Mouse (Mus musculus): ENCODE data around the gene Krtap17-1. TPM values are rescaled to one million over a fixed set of nuclear protein-coding genes. Genes with fewer than 3 reads are reported as not detected.

The Krtap17-1 gene
- total and polyA plus RNA-seq, 2 experiments: not detected

GRCm38 (mm10) chr11:99948175-99948574 is 45.6 kb downstream of the Krtap17-1 start, which contains the start of gene Krtap9-5:
TSS of gene Krtap9-5 (plus strand) at chr11:99948475.
- no peaks in the 10 kb centered on the region for H3K79me2 ChIP-seq (ENCODE audit: control insufficient read depth, insufficient read depth, low read length)
- 89% methylated on average over 2 of the region's 2 CpGs for WGBS

More at GRCm38 (mm10) chr11:99948175-99948574, 45.6 kb downstream of the Krtap17-1 start, which contains the start of gene Krtap9-5:
- no peak within 1 kb of the TSS for H3K4me3 ChIP-seq (ENCODE audit: insufficient read depth, low read depth, low read length)
- H3K9ac ChIP-seq (ENCODE audit: low read depth, low read length): no peak within 1 kb of the TSS
- no peak within 1 kb of the TSS for H3K27ac ChIP-seq (replicated peaks; ENCODE audit: insufficient read depth, low read depth, low read length)
- no peaks in the 10 kb centered on the region for H3K36me3 ChIP-seq (ENCODE audit: control insufficient read depth, insufficient read depth, low read length)
- H3K4me1 ChIP-seq (ENCODE audit: control insufficient read depth, insufficient read depth, low read length): no peaks in the 10 kb centered on the region
- no peaks in the 10 kb centered on the region for H3K27me3 ChIP-seq (ENCODE audit: control insufficient read depth, insufficient read depth, low read length)
- no peak for TF ChIP-seq POLR2A (IDR thresholded peaks at IDR 0.05; ENCODE audit: extremely low read depth, insufficient read depth, low read length)
- TF ChIP-seq CTCF (IDR thresholded peaks at IDR 0.05; ENCODE audit: low read depth, low read length): no peak
- DNase-seq (ENCODE audit: extremely low read depth, low read depth, low spot score): no peak

Other genes starting within 250 kb of the Krtap17-1 start
Only the 30 nearest of the 32 such genes appear.
- gene Krtap4-8, start 213.3 kb downstream of the Krtap17-1 start, total RNA-seq (2014; rRNA removed): not detected in 2 replicates
- gene Krtap4-8, start 213.3 kb downstream of the Krtap17-1 start, polyA plus RNA-seq (2012; rRNA removed): not detected in 2 replicates
- gene Krtap4-9, start 208.8 kb downstream of the Krtap17-1 start, total RNA-seq (2014; rRNA removed): not detected in 2 replicates
- not detected in 2 replicates for gene Krtap4-9, start 208.8 kb downstream of the Krtap17-1 start, polyA plus RNA-seq (2012; rRNA removed)
- gene Gm11596, start 200.5 kb downstream of the Krtap17-1 start, total RNA-seq (2014; rRNA removed): not detected in 2 replicates
- not detected in 2 replicates for gene Gm11596, start 200.5 kb downstream of the Krtap17-1 start, polyA plus RNA-seq (2012; rRNA removed)
- gene Gm11569, start 195.1 kb downstream of the Krtap17-1 start, total RNA-seq (2014; rRNA removed): not detected in 2 replicates
- not detected in 2 replicates for gene Gm11569, start 195.1 kb downstream of the Krtap17-1 start, polyA plus RNA-seq (2012; rRNA removed)
- not detected in 2 replicates for gene Gm11554, start 189.5 kb downstream of the Krtap17-1 start, total RNA-seq (2014; rRNA removed)
- not detected in 2 replicates for gene Gm11554, start 189.5 kb downstream of the Krtap17-1 start, polyA plus RNA-seq (2012; rRNA removed)
- gene Krtap4-13, start 184.1 kb downstream of the Krtap17-1 start, total RNA-seq (2014; rRNA removed): not detected in 2 replicates
- not detected in 2 replicates for gene Krtap4-13, start 184.1 kb downstream of the Krtap17-1 start, polyA plus RNA-seq (2012; rRNA removed)
- gene Gm11564, start 178.3 kb downstream of the Krtap17-1 start, total RNA-seq (2014; rRNA removed): not detected in 2 replicates
- gene Gm11564, start 178.3 kb downstream of the Krtap17-1 start, polyA plus RNA-seq (2012; rRNA removed): not detected in 2 replicates
- gene 2300003K06Rik, start 155.9 kb downstream of the Krtap17-1 start, total RNA-seq (2014; rRNA removed): not detected in 2 replicates
- gene 2300003K06Rik, start 155.9 kb downstream of the Krtap17-1 start, polyA plus RNA-seq (2012; rRNA removed): not detected in 2 replicates
- gene Krtap4-16, start 142.4 kb downstream of the Krtap17-1 start, total RNA-seq (2014; rRNA removed): not detected in 2 replicates
- not detected in 2 replicates for gene Krtap4-16, start 142.4 kb downstream of the Krtap17-1 start, polyA plus RNA-seq (2012; rRNA removed)
- gene Gm11568, start 136.1 kb downstream of the Krtap17-1 start, total RNA-seq (2014; rRNA removed): not detected in 2 replicates
- not detected in 2 replicates for gene Gm11568, start 136.1 kb downstream of the Krtap17-1 start, polyA plus RNA-seq (2012; rRNA removed)
- not detected in 2 replicates for gene Gm11559, start 129.5 kb downstream of the Krtap17-1 start, total RNA-seq (2014; rRNA removed)
- not detected in 2 replicates for gene Gm11559, start 129.5 kb downstream of the Krtap17-1 start, polyA plus RNA-seq (2012; rRNA removed)
- gene Krtap9-1, start 120.6 kb downstream of the Krtap17-1 start, total RNA-seq (2014; rRNA removed): not detected in 2 replicates
- not detected in 2 replicates for gene Krtap9-1, start 120.6 kb downstream of the Krtap17-1 start, polyA plus RNA-seq (2012; rRNA removed)
- gene Gm11567, start 114.8 kb downstream of the Krtap17-1 start, total RNA-seq (2014; rRNA removed): 0.28 TPM in 1 of 2 replicates, not detected in the other
- gene Gm11567, start 114.8 kb downstream of the Krtap17-1 start, polyA plus RNA-seq (2012; rRNA removed): not detected in 2 replicates
- not detected in 2 replicates for gene Krtap31-1, start 86.1 kb downstream of the Krtap17-1 start, total RNA-seq (2014; rRNA removed)
- gene Krtap31-1, start 86.1 kb downstream of the Krtap17-1 start, polyA plus RNA-seq (2012; rRNA removed): not detected in 2 replicates
- not detected in 2 replicates for gene Gm11565, start 79.2 kb downstream of the Krtap17-1 start, total RNA-seq (2014; rRNA removed)
- gene Gm11565, start 79.2 kb downstream of the Krtap17-1 start, polyA plus RNA-seq (2012; rRNA removed): not detected in 2 replicates
- not detected in 2 replicates for gene Krtap31-2, start 57.7 kb downstream of the Krtap17-1 start, total RNA-seq (2014; rRNA removed)
- not detected in 2 replicates for gene Krtap31-2, start 57.7 kb downstream of the Krtap17-1 start, polyA plus RNA-seq (2012; rRNA removed)
- not detected in 2 replicates for gene Krtap9-5, start 45.5 kb downstream of the Krtap17-1 start, total RNA-seq (2014; rRNA removed)
- gene Krtap9-5, start 45.5 kb downstream of the Krtap17-1 start, polyA plus RNA-seq (2012; rRNA removed): not detected in 2 replicates
- not detected in 2 replicates for gene Krtap29-1, start 14.9 kb downstream of the Krtap17-1 start, total RNA-seq (2014; rRNA removed)
- not detected in 2 replicates for gene Krtap29-1, start 14.9 kb downstream of the Krtap17-1 start, polyA plus RNA-seq (2012; rRNA removed)
- gene Krtap16-1, start 7.4 kb downstream of the Krtap17-1 start, total RNA-seq (2014; rRNA removed): not detected in 2 replicates
- gene Krtap16-1, start 7.4 kb downstream of the Krtap17-1 start, polyA plus RNA-seq (2012; rRNA removed): not detected in 2 replicates
- not detected in 2 replicates for gene Krt33a, start 22.2 kb upstream of the Krtap17-1 start, total RNA-seq (2014; rRNA removed)
- not detected in 2 replicates for gene Krt33a, start 22.2 kb upstream of the Krtap17-1 start, polyA plus RNA-seq (2012; rRNA removed)
- gene Krt33b, start 35.9 kb upstream of the Krtap17-1 start, total RNA-seq (2014; rRNA removed): not detected in 2 replicates
- not detected in 2 replicates for gene Krt33b, start 35.9 kb upstream of the Krtap17-1 start, polyA plus RNA-seq (2012; rRNA removed)
- not detected in 2 replicates for gene Krt34, start 47.6 kb upstream of the Krtap17-1 start, total RNA-seq (2014; rRNA removed)
- not detected in 2 replicates for gene Krt34, start 47.6 kb upstream of the Krtap17-1 start, polyA plus RNA-seq (2012; rRNA removed)
- gene Krt31, start 56.6 kb upstream of the Krtap17-1 start, total RNA-seq (2014; rRNA removed): not detected in 2 replicates
- not detected in 2 replicates for gene Krt31, start 56.6 kb upstream of the Krtap17-1 start, polyA plus RNA-seq (2012; rRNA removed)
- not detected in 2 replicates for gene Krt32, start 94.2 kb upstream of the Krtap17-1 start, total RNA-seq (2014; rRNA removed)
- not detected in 2 replicates for gene Krt32, start 94.2 kb upstream of the Krtap17-1 start, polyA plus RNA-seq (2012; rRNA removed)
- not detected in 2 replicates for gene Krt35, start 102.2 kb upstream of the Krtap17-1 start, total RNA-seq (2014; rRNA removed)
- gene Krt35, start 102.2 kb upstream of the Krtap17-1 start, polyA plus RNA-seq (2012; rRNA removed): not detected in 2 replicates
- not detected in 2 replicates for gene Krt36, start 111.6 kb upstream of the Krtap17-1 start, total RNA-seq (2014; rRNA removed)
- gene Krt36, start 111.6 kb upstream of the Krtap17-1 start, polyA plus RNA-seq (2012; rRNA removed): not detected in 2 replicates
- not detected in 2 replicates for gene Krt13, start 127.6 kb upstream of the Krtap17-1 start, total RNA-seq (2014; rRNA removed)
- 0.54 TPM in 1 of 2 replicates, not detected in the other for gene Krt13, start 127.6 kb upstream of the Krtap17-1 start, polyA plus RNA-seq (2012; rRNA removed)
- gene Krt15, start 141.9 kb upstream of the Krtap17-1 start, total RNA-seq (2014; rRNA removed): not detected in 2 replicates
- not detected in 2 replicates for gene Krt15, start 141.9 kb upstream of the Krtap17-1 start, polyA plus RNA-seq (2012; rRNA removed)
- 2.8 and 4.5 TPM in 2 replicates for gene Krt19, start 154.7 kb upstream of the Krtap17-1 start, total RNA-seq (2014; rRNA removed)
- gene Krt19, start 154.7 kb upstream of the Krtap17-1 start, polyA plus RNA-seq (2012; rRNA removed): 2.4 and 2.6 TPM in 2 replicates
- gene Krt9, start 199.3 kb upstream of the Krtap17-1 start, total RNA-seq (2014; rRNA removed): not detected in 2 replicates
- not detected in 2 replicates for gene Krt9, start 199.3 kb upstream of the Krtap17-1 start, polyA plus RNA-seq (2012; rRNA removed)